Mouse (Mus musculus): ENCODE results near the gene Gcn1l1. TPM values are rescaled to one million over a fixed set of nuclear protein-coding genes. Genes with fewer than 3 reads are reported as not detected.
"Not testable (repeated sequence)": the region's sequence is repeated elsewhere in the genome, so short reads cannot be mapped to it uniquely, and the experiment has no call there.

Gene Gcn1l1
- total RNA-seq, 4 experiments from 2014 or later = 72.7 to 85.7 (median 77.4) TPM

GRCm38 (mm10) chr5:115559237-115560101 lies 5.6 kb upstream of the Gcn1l1 start, which contains the start of gene Rplp0:
Rplp0 (plus strand) TSS chr5:115559467.
- peak; percentile 100 for DNase-seq (ENCODE audit: low spot score in 2 of 2)

- no peak for DNase-seq (ENCODE audit: low spot score in 2 of 2)
Measured at GRCm38 (mm10) chr5:115560336-115560905, 4.6 kb upstream of the Gcn1l1 start.

- DNase-seq (ENCODE audit: low spot score in 2 of 2) = no peak
Measured at GRCm38 (mm10) chr5:115563771-115564585, 1.1 kb upstream of the Gcn1l1 start.

GRCm38 (mm10) chr5:115565403-115565802 lies 349 bp downstream of the Gcn1l1 start:
- DNase-seq (ENCODE audit: low spot score in 2 of 2) = no peak

DNA sequence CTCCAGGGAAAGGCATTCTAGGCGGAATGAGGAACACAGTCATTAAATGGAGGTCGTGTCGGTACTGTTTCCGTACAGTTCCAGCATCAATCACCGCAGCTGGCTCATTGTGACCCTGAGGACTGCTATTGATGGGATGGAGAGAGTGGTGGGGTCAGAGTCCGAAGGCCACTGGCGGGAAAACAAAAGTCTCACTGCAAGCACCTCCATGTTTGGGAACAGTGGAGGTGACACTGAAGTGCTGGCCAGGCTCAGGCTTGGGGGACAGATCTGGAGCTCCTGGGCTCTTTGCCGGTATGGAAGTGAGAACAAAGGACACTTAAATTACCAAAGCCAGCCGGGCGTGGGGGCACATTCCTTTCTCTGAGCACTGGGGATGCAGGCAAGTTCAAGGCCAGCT lies 3.6 kb downstream of the Gcn1l1 start:
- DNase-seq (ENCODE audit: low spot score in 2 of 2) = no peak

DNA sequence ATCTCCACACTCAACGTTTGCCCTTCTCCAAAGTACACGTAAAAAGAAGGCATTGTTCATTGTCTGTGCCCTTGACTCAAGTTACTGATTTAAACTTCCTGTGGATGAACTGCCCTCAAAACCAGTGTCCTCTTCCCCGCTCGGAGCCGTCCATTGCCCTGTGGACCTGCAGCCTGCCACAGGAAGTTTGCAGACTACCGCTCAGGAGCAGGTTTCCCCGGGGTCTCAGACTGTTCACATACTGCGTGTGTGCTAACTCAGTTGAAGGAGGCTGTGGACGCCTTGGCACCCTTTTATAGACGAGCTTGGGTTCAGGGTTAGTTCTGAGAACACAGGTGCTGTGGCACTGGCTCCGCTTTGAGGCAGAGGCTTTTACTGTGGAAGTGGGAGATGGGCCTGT lies 4.3 kb downstream of the Gcn1l1 start:
- DNase-seq (ENCODE audit: low spot score in 2 of 2) = no peak

DNA sequence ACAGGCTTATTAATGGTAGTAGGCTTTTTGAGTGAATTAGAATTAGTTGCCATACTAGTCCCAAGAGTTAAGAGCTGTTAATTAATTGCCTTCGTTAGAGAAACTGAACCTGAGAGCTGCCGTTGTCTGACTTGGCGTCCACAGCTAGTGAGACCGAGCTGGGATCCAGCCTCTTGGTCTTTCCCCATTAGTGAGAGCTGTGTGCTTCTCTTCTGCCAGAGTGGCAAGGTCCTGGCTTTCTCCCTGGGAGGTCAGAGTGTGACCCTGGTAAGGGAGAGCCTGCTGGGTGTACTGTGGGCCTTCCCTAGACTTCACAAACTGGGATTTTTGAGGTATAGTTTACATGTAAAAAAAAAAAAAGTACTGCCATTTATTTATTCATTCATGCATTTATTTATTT lies 4.7 kb downstream of the Gcn1l1 start:
- no peak for DNase-seq (ENCODE audit: low spot score in 2 of 2)

DNA sequence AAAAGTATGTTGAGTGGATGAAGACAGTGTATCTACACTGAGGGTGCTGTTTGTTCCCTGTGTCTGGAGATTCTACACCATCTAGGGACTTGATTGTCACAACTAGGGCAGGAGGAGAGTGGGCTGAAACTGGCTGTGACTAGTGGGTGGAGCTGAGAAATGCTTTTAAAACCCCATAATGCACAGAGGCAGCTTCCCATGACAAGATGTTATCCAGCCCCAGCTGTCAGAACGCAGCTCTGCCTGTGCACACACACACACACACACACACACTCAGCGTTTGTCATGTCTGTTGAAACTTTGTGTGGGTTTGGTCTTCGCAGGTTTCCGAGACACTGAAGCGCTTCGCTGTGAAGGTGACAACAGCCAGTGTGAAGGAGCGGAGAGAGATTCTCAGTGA lies 6.0 kb downstream of the Gcn1l1 start:
- peak; percentile 62 to 70 for DNase-seq (ENCODE audit: low spot score in 2 of 2)

- peak in 1 of 2 experiments; percentile 30 for DNase-seq (ENCODE audit: low spot score in 2 of 2)
Measured at GRCm38 (mm10) chr5:115572679-115573535, 7.9 kb downstream of the Gcn1l1 start.

GRCm38 (mm10) chr5:115574992-115575391 lies 9.9 kb downstream of the Gcn1l1 start:
- DNase-seq (ENCODE audit: low spot score in 2 of 2) = no peak

GRCm38 (mm10) chr5:115577686-115578085 lies 12.6 kb downstream of the Gcn1l1 start:
- not testable (repeated sequence) for DNase-seq (ENCODE audit: low spot score in 2 of 2)

GRCm38 (mm10) chr5:115578922-115579321 lies 13.9 kb downstream of the Gcn1l1 start:
- no peak for DNase-seq (ENCODE audit: low spot score in 2 of 2)

DNA sequence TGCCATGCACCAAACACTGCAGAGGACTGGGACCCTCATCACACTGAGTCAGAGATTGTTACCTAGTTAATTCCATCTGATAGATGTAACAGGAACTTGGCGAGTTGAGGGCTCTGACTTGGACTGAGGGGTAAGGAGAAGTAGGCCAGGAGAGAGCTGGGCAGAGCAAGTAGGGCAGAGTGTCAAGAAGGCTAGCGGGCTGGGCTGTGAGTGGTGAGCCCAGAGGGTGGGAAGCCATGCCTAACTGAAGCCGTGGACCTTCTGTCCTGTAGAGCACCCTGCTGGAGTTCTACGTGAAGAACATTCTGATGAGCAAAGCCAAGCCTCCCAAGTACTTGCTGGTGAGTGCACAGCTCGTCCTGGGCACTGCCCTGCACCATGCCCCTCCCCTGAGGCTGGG lies 14.3 kb downstream of the Gcn1l1 start:
- no peak for DNase-seq (ENCODE audit: low spot score in 2 of 2)

DNA sequence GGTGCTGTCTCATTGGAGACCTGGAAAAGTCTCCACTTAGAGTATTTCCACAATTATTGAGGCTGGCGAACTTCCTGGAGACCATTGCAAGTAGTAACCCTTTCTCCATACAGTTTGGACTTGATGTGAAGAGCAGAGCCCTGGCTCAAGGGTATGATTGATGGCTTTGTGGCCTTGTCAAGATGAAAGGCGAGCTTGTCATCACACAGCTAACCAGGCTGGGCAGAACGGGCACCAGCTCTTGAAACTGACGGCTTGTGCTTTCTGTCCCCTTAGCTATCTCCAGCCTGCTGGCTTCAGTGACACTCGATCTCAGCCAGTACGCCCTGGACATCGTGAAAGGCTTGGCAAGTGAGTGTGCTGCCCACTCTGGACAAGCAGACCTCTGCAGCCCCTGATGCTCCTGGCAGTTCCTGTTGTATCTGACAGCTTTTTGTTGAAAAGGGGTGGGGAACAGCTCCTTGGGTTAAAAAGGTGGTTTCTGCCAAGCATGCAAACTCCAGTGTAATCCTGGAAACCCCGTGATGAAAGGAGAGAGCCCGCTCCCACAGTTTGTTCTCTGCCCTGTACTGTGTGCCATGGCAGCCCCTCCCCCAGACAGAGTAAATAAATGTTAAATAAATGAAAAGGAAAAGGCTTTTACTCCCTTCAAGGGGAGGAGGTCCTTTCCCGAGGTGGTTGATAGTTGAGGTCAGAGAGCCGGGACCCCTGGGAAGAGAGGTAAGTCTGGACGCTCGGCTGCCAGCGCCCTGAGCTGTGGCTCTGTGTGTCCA lies 15.4 kb downstream of the Gcn1l1 start:
- no peak for DNase-seq (ENCODE audit: low spot score in 2 of 2)

- DNase-seq (ENCODE audit: low spot score in 2 of 2) = no peak
Measured at GRCm38 (mm10) chr5:115581662-115582061, 16.6 kb downstream of the Gcn1l1 start.

DNA sequence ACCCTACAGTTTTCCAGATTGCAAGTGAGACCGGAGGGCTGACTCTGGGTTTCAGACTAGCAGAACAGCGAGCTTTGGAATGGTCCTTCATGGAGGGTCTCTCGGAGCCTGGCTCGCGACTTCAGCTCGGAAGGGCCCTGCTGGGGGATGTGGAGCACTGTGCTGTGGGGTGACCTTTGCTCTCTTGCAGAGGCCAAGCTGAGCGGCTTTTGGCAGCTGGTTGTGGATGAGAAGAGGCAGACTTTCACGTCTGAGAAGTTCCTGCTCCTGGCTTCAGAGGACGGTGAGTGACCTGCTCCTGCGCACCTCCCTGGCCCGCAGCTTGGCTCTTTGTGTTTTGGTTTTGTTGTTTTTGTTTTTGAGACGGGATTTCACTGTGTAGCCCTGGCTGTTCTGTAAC lies 20.6 kb downstream of the Gcn1l1 start:
- DNase-seq (ENCODE audit: low spot score in 2 of 2) = no peak

DNA sequence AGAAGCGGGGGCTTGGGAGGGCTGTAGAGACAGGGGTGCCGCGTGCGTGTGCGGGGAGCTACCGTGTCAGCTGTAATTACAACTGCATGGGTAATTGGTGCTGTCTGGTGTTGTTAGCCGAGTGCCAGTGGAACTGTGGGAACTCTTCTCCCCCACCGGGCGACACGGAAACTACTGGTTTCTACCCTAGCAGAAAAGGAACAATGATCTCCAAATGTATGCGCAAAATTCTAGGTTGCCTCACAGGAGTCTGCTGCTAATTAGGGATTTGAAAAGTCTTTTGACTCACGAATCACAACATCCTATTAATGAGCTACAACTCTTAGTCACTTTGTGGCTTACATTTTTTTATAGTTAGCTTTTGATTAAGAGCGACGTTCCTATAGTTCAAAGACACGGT lies 21.1 kb downstream of the Gcn1l1 start:
- DNase-seq (ENCODE audit: low spot score in 2 of 2) = no peak

GRCm38 (mm10) chr5:115586780-115587179 lies 21.7 kb downstream of the Gcn1l1 start:
- DNase-seq (ENCODE audit: low spot score in 2 of 2) = no peak

GRCm38 (mm10) chr5:115591028-115591427 lies 26.0 kb downstream of the Gcn1l1 start:
- no peak for DNase-seq (ENCODE audit: low spot score in 2 of 2)

DNA sequence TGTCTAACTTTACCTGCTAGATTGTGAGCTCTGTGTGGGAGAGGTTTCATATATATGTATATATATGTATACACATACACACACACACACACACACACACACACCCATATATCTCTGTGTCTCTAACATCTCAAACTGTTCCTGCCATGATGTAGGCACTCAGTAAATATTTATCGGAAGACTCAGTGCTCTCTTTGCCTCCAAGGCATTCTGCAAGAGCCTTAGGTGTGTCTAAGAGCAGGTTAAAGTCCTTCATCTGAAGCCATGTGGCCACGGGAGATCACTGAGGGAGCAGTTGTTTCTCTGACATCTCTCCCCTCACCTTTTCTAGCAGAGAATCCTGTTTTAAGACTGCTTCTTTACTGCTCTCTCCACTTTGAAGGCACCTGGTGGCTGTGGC lies 26.5 kb downstream of the Gcn1l1 start:
- DNase-seq (ENCODE audit: low spot score in 2 of 2) = no peak

Measured in layer of hippocampus, adult 8-10 months (tissue).